Mouse (Mus musculus): ENCODE data around the gene Olfr307.

DNA sequence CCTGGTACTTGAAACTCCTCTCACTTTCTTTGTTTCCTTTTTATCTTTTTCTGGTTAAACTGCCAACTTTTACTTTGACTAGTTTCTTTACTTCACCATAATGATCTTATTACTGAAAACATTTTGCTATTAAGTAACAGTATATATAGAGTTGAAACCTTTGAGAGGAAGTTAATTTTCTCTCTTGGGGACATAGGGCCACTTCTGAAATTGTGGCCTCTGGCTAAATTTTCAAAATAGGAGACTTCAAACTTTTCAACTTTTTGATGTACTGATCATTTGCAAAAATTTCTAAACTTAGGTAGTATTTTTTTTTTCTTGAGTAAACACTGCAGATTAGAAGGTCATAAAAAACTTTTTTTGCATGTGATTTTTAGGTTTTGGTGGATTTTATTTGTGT lies 11.9 kb downstream of the Olfr307 start, which contains the start of gene Olfr308:
- TF ChIP-seq POLR2A (IDR thresholded peaks at IDR 0.05; ENCODE audit: low read depth, low read length) (no peak), CTCF (IDR thresholded peaks at IDR 0.05; ENCODE audit: extremely low read depth, insufficient read length, insufficient replicate concordance, low read depth, low read length) (no peak)
